Mouse (Mus musculus) forebrain, embryonic 15.5 days (tissue): ENCODE results near the gene Map6d1. TPM values are rescaled to one million over a fixed set of nuclear protein-coding genes. Genes with fewer than 3 reads are reported as not detected.
A peak's percentile ranks its signal among the peaks of the same experiment; 100 is the strongest.

Experiments used
- ATAC-seq: fragments of 200-750 bp; cut with Nextera tagmentation; replicated peaks from 2 replicates; pipeline ENCODE4 v1.8.0; 2017; ENCODE audit warnings: mild to moderate bottlenecking, moderate TSS enrichment, moderate library complexity
- H3K27ac ChIP-seq: fragments of 300-500 bp; sonication (generic); replicated peaks from 2 replicates; pipeline ENCODE4 v1.5.1; 2015; ENCODE audit warnings: mild to moderate bottlenecking, inconsistent platforms
- H3K27me3 ChIP-seq: fragments of 300-500 bp; sonication (generic); 2 replicates; pipeline ENCODE4 v1.6.1; 2015; ENCODE audit warnings: inconsistent platforms
- H3K36me3 ChIP-seq: fragments of 300-500 bp; sonication (generic); 2 replicates; pipeline ENCODE4 v1.6.1; 2015; ENCODE audit warnings: mild to moderate bottlenecking, inconsistent platforms
- H3K4me1 ChIP-seq: fragments of 300-500 bp; sonication (generic); 2 replicates; pipeline ENCODE4 v1.6.1; 2015; ENCODE audit warnings: inconsistent platforms
- H3K4me2 ChIP-seq: fragments of 300-500 bp; sonication (generic); replicated peaks from 2 replicates; pipeline ENCODE4 v1.6.1; 2015; ENCODE audit warnings: mild to moderate bottlenecking, inconsistent platforms
- H3K4me3 ChIP-seq: fragments of 300-500 bp; sonication (generic); 2 replicates; pipeline ENCODE4 v1.5.1; 2015; ENCODE audit warnings: mild to moderate bottlenecking, inconsistent platforms
- H3K9ac ChIP-seq: fragments of 300-500 bp; sonication (generic); replicated peaks from 2 replicates; pipeline ENCODE4 v1.6.1; 2015; ENCODE audit warnings: mild to moderate bottlenecking, inconsistent platforms
- H3K9me3 ChIP-seq: fragments of 300-500 bp; sonication (generic); 2 replicates; pipeline ENCODE4 v1.6.1; 2016; ENCODE audit warnings: inconsistent platforms
- WGBS: fragments of 180-500 bp; shearing (Covaris S2); methylation state at CpG from one replicate; pipeline ENCODE4 v1.1.7; 2015; ENCODE audit warnings: mixed read lengths; 5-methylcytosine and 5-hydroxymethylcytosine counted together
- polyA plus RNA-seq: library from polyadenylated mRNA; unstranded; fragments of >200 nt; fragmentation: Nextera tagmentation; extraction: Ambion mirVana; gene quantifications from 2 replicates; pipeline ENCODE4 v1.2.1, GENCODE M21; 2015

Gene Map6d1
- 2.7 and 2.9 TPM in 2 replicates for polyA plus RNA-seq

GRCm38 (mm10) chr16:20240468-20241414 lies at the start of gene Map6d1:
Gene Map6d1 (minus strand): TSS chr16:20241358.
- peak within 1 kb of the TSS; percentile 73 for H3K4me3 ChIP-seq
- H3K4me1 ChIP-seq: peaks cover 7% of the 10 kb centered on the region
- peak within 1 kb of the TSS; percentile 69 for H3K4me2 ChIP-seq
- peak; percentile 81 for ATAC-seq
- no peaks in the 10 kb centered on the region for H3K36me3 ChIP-seq
- WGBS: under 1% methylated on average over 90 of the region's 90 CpGs
- no peaks in the 10 kb centered on the region for H3K9me3 ChIP-seq
- H3K9ac ChIP-seq: peak within 1 kb of the TSS; percentile 70
- peak within 1 kb of the TSS; percentile 47; the same call in 1 of the 2 replicates for H3K27ac ChIP-seq
- H3K27me3 ChIP-seq: no peaks in the 10 kb centered on the region

- 89% methylated on average over 4 of the region's 4 CpGs for WGBS
Measured at GRCm38 (mm10) chr16:20280238-20280637, 39.1 kb upstream of the Map6d1 start.

GRCm38 (mm10) chr16:20279395-20279794 lies 38.2 kb upstream of the Map6d1 start:
- no peak for ATAC-seq
- Histone ChIP-seq H3K27ac (no peak overlapping the region), H3K4me3 (no peak overlapping the region), H3K36me3 (peaks cover 59% of the 10 kb centered on the region), H3K27me3 (no peaks in the 10 kb centered on the region), H3K9me3 (no peaks in the 10 kb centered on the region), H3K4me2 (no peak overlapping the region), H3K4me1 (no peaks in the 10 kb centered on the region), H3K9ac (no peak overlapping the region)
- WGBS: 94% methylated on average over 5 of the region's 5 CpGs

More at GRCm38 (mm10) chr16:20280238-20280637, 39.1 kb upstream of the Map6d1 start:
- Histone ChIP-seq H3K4me3 (no peak overlapping the region), H3K9ac (no peak overlapping the region), H3K9me3 (no peaks in the 10 kb centered on the region), H3K4me1 (no peaks in the 10 kb centered on the region), H3K36me3 (peaks cover 68% of the 10 kb centered on the region), H3K27ac (no peak overlapping the region), H3K27me3 (no peaks in the 10 kb centered on the region), H3K4me2 (no peak overlapping the region)
- no peak for ATAC-seq

- no peak overlapping the region for H3K27ac ChIP-seq
- peaks cover 3% of the 10 kb centered on the region for H3K36me3 ChIP-seq
- WGBS: 17% methylated on average over 3 of the region's 3 CpGs
- H3K4me3 ChIP-seq: no peak overlapping the region
- H3K27me3 ChIP-seq: no peaks in the 10 kb centered on the region
- no peak overlapping the region for H3K4me2 ChIP-seq
- no peak overlapping the region for H3K9ac ChIP-seq
- no peak for ATAC-seq
- no peaks in the 10 kb centered on the region for H3K9me3 ChIP-seq
- no peaks in the 10 kb centered on the region for H3K4me1 ChIP-seq
Measured at GRCm38 (mm10) chr16:20272994-20273393, 31.8 kb upstream of the Map6d1 start.

GRCm38 (mm10) chr16:20271339-20271738 lies 30.2 kb upstream of the Map6d1 start:
- ATAC-seq: no peak
- 90% methylated on average over 4 of the region's 4 CpGs for WGBS
- H3K9me3 ChIP-seq: no peaks in the 10 kb centered on the region

GRCm38 (mm10) chr16:20265089-20265488 lies 23.9 kb upstream of the Map6d1 start:
- no peak for ATAC-seq
- Histone ChIP-seq H3K4me1 (no peaks in the 10 kb centered on the region), H3K9me3 (no peaks in the 10 kb centered on the region), H3K27me3 (no peaks in the 10 kb centered on the region), H3K4me3 (no peak overlapping the region), H3K9ac (no peak overlapping the region), H3K27ac (no peak overlapping the region), H3K36me3 (no peaks in the 10 kb centered on the region), H3K4me2 (no peak overlapping the region)
- WGBS: 86% methylated on average over 7 of the region's 7 CpGs

More at GRCm38 (mm10) chr16:20271339-20271738, 30.2 kb upstream of the Map6d1 start:
- Histone ChIP-seq H3K4me1 (no peaks in the 10 kb centered on the region), H3K36me3 (no peaks in the 10 kb centered on the region), H3K9ac (no peak overlapping the region), H3K4me3 (no peak overlapping the region), H3K4me2 (no peak overlapping the region), H3K27me3 (no peaks in the 10 kb centered on the region), H3K27ac (no peak overlapping the region)

GRCm38 (mm10) chr16:20257926-20258325 lies 16.8 kb upstream of the Map6d1 start:
- no peak overlapping the region for H3K9ac ChIP-seq
- no peaks in the 10 kb centered on the region for H3K27me3 ChIP-seq
- no peaks in the 10 kb centered on the region for H3K4me1 ChIP-seq
- 75% methylated on average over 5 of the region's 5 CpGs for WGBS
- ATAC-seq: no peak
- H3K36me3 ChIP-seq: no peaks in the 10 kb centered on the region
- no peaks in the 10 kb centered on the region for H3K9me3 ChIP-seq
- no peak overlapping the region for H3K4me2 ChIP-seq
- no peak overlapping the region for H3K27ac ChIP-seq
- H3K4me3 ChIP-seq: no peak overlapping the region

GRCm38 (mm10) chr16:20248442-20249174 lies 7.5 kb upstream of the Map6d1 start:
- Histone ChIP-seq H3K27ac (no peak overlapping the region), H3K27me3 (no peaks in the 10 kb centered on the region), H3K9me3 (no peaks in the 10 kb centered on the region), H3K4me3 (no peak overlapping the region), H3K9ac (no peak overlapping the region), H3K4me1 (no peaks in the 10 kb centered on the region), H3K36me3 (no peaks in the 10 kb centered on the region), H3K4me2 (no peak overlapping the region)
- ATAC-seq: no peak; the same call in 1 of the 2 replicates
- WGBS: 78% methylated on average over 9 of the region's 9 CpGs

GRCm38 (mm10) chr16:20247103-20247502 lies 5.9 kb upstream of the Map6d1 start:
- Histone ChIP-seq H3K27ac (no peak overlapping the region), H3K9me3 (no peaks in the 10 kb centered on the region), H3K36me3 (no peaks in the 10 kb centered on the region), H3K9ac (no peak overlapping the region), H3K4me1 (no peaks in the 10 kb centered on the region), H3K4me3 (no peak overlapping the region), H3K4me2 (no peak overlapping the region), H3K27me3 (no peaks in the 10 kb centered on the region)
- ATAC-seq: no peak

GRCm38 (mm10) chr16:20238646-20239045 lies 2.5 kb downstream of the Map6d1 start:
- H3K27me3 ChIP-seq: no peaks in the 10 kb centered on the region
- H3K27ac ChIP-seq: no peak overlapping the region
- 85% methylated on average over 4 of the region's 4 CpGs for WGBS
- 0 out of 2 replicates have a peak, but pooled peaks cover 4% of the 10 kb centered on the region for H3K36me3 ChIP-seq
- no peak overlapping the region for H3K4me3 ChIP-seq
- H3K4me1 ChIP-seq: peaks cover 7% of the 10 kb centered on the region
- no peak overlapping the region for H3K4me2 ChIP-seq
- no peaks in the 10 kb centered on the region for H3K9me3 ChIP-seq
- no peak overlapping the region for H3K9ac ChIP-seq
- no peak for ATAC-seq

- no peaks in the 10 kb centered on the region for H3K9me3 ChIP-seq
- H3K4me2 ChIP-seq: no peak overlapping the region
- peaks cover 7% of the 10 kb centered on the region for H3K4me1 ChIP-seq
- peak overlapping the region; percentile 51; the same call in 1 of the 2 replicates for H3K27ac ChIP-seq
- no peaks in the 10 kb centered on the region for H3K27me3 ChIP-seq
- ATAC-seq: peak; percentile 38; the same call in 1 of the 2 replicates
- peaks cover 9% of the 10 kb centered on the region; the same call in 1 of the 2 replicates for H3K36me3 ChIP-seq
- no peak overlapping the region for H3K4me3 ChIP-seq
- no peak overlapping the region for H3K9ac ChIP-seq
- WGBS: 40% methylated on average over 4 of the region's 4 CpGs
Measured at GRCm38 (mm10) chr16:20237426-20237825, 3.7 kb downstream of the Map6d1 start.

GRCm38 (mm10) chr16:20234406-20234805 lies 6.8 kb downstream of the Map6d1 start:
- ATAC-seq: no peak
- Histone ChIP-seq H3K27ac (no peak overlapping the region), H3K27me3 (no peaks in the 10 kb centered on the region), H3K4me1 (no peaks in the 10 kb centered on the region), H3K4me2 (no peak overlapping the region), H3K9me3 (no peaks in the 10 kb centered on the region), H3K4me3 (no peak overlapping the region), H3K9ac (no peak overlapping the region), H3K36me3 (peaks cover 33% of the 10 kb centered on the region)
- WGBS: 70% methylated on average over 4 of the region's 4 CpGs
